In the genomic region with DNA sequence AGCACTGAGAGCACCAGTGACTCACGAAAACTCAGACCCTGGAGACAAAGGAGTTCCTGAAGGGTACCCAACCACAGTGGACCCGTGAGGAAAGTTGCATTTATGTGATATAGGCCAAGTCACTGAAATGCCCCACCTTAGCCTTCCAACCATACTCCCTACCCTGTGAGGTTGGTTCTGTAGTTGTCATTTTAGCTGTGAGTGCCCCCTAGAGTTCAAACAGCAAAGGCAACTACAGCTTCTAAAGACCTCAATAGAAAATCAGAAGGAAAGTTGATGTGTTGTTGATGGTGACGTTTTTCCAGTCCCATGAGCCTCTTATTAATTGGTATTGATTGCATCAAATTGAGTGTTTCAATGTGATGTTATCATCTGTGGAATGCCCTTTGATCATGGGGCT, we compare ENCODE assay signal across 11 mouse cellular contexts. TPM values are rescaled to one million over a fixed set of nuclear protein-coding genes. Genes with fewer than 3 reads are reported as not detected.
DNase-seq lines count a peak whose midpoint lies in the region; ATAC-seq and TF ChIP-seq lines count a peak whose summit lies in the region.
"Had no signal": no experiment of that assay in that cellular context is flagged by ENCODE, and none has a peak within 500 bp of the region (broad histone marks: within the 10 kb centered on the region; RNA-seq: fewer than 3 reads in every experiment).

No protein-coding gene starts in this region.

- H3K9me3 ChIP-seq in lung, postnatal 0 days (ENCODE audit: low read length): no peaks in the 10 kb centered on the region
- H3K9me3 ChIP-seq in midbrain, embryonic 10.5 days (replicated peaks): no peaks in the 10 kb centered on the region
- H3K9me3 ChIP-seq in hindbrain, postnatal 0 days (ENCODE audit: low read length): no peaks in the 10 kb centered on the region

- H3K4me1 ChIP-seq in lung, postnatal 0 days (ENCODE audit: insufficient read depth, low read depth, low read length): no peaks in the 10 kb centered on the region
- H3K4me1 ChIP-seq in midbrain, embryonic 10.5 days: no peaks in the 10 kb centered on the region
- no peaks in the 10 kb centered on the region for H3K4me1 ChIP-seq in hindbrain, postnatal 0 days (ENCODE audit: insufficient read depth, low read length)

- H3K4me3 ChIP-seq in lung, postnatal 0 days (ENCODE audit: low read depth, low read length): no peak overlapping the region
- H3K4me3 ChIP-seq in midbrain, embryonic 10.5 days: no peak overlapping the region
- no peak overlapping the region for H3K4me3 ChIP-seq in hindbrain, postnatal 0 days (ENCODE audit: low read length)
- H3K4me3 ChIP-seq: erythroblast, embryonic 14.5 days had no signal

- peak; percentile 11 for DNase-seq in embryo, embryonic 10 days (ENCODE audit: low spot score)
- no peak for DNase-seq in embryo, embryonic 9.5 days (ENCODE audit: extremely low spot score)
- peak; percentile 41 for DNase-seq in lung, postnatal 0 days (ENCODE audit: low spot score)
- no peak for DNase-seq in lung, postnatal 4 days
- DNase-seq in embryo, embryonic 10.5 days (ENCODE audit: low spot score): peak; percentile 19
- DNase-seq in thymus, postnatal 0 days (ENCODE audit: low spot score): peak; percentile 61
- DNase-seq in midbrain, embryonic 10.5 days (ENCODE audit: low spot score): no peak
- no peak for DNase-seq in hindbrain, postnatal 0 days (ENCODE audit: low spot score)

- no peak overlapping the region for H3K9ac ChIP-seq in lung, postnatal 0 days (replicated peaks; ENCODE audit: low read depth)
- no peak overlapping the region for H3K9ac ChIP-seq in hindbrain, postnatal 0 days (replicated peaks; ENCODE audit: low read length)

- ATAC-seq in lung, postnatal 0 days: no peak
- no peak for ATAC-seq in hindbrain, postnatal 0 days
- ATAC-seq: intestine, embryonic 16.5 days had no signal

- no peak overlapping the region for H3K27ac ChIP-seq in lung, postnatal 0 days (ENCODE audit: low read length)
- no peak overlapping the region for H3K27ac ChIP-seq in midbrain, embryonic 10.5 days (replicated peaks)
- no peak overlapping the region for H3K27ac ChIP-seq in hindbrain, postnatal 0 days

- H3K36me3 ChIP-seq in lung, postnatal 0 days (ENCODE audit: insufficient read depth, low read length): no peaks in the 10 kb centered on the region
- H3K36me3 ChIP-seq in midbrain, embryonic 10.5 days: no peaks in the 10 kb centered on the region
- H3K36me3 ChIP-seq in hindbrain, postnatal 0 days (ENCODE audit: insufficient read depth, low read length): no peaks in the 10 kb centered on the region

- 58% methylated on average over 3 of the region's 3 CpGs for WGBS in lung, postnatal 0 days
- 80% methylated on average over 3 of the region's 3 CpGs for WGBS in midbrain, embryonic 10.5 days
- 75% methylated on average over 3 of the region's 3 CpGs for WGBS in hindbrain, postnatal 0 days

- no peaks in the 10 kb centered on the region for H3K27me3 ChIP-seq in lung, postnatal 0 days (replicated peaks; ENCODE audit: insufficient read depth, low read length)
- H3K27me3 ChIP-seq in midbrain, embryonic 10.5 days (ENCODE audit: low read depth, poor library complexity, severe bottlenecking): no peaks in the 10 kb centered on the region
- no peaks in the 10 kb centered on the region for H3K27me3 ChIP-seq in hindbrain, postnatal 0 days (ENCODE audit: insufficient read depth, low read length)

- peak; percentile 59 for TF ChIP-seq CTCF in lung, postnatal 0 days (IDR thresholded peaks at IDR 0.05)
- no peak; the same call in 1 of the 2 replicates for TF ChIP-seq CTCF in hindbrain, postnatal 0 days (IDR thresholded peaks at IDR 0.05; ENCODE audit: low read depth)

- H3K4me2 ChIP-seq in lung, postnatal 0 days (replicated peaks; ENCODE audit: low read depth, low read length): no peak overlapping the region
- H3K4me2 ChIP-seq in hindbrain, postnatal 0 days (ENCODE audit: low read depth, low read length): no peak overlapping the region
- H3K4me2 ChIP-seq: midbrain, embryonic 11.5 days had no signal

- no peak for TF ChIP-seq EP300 in lung, postnatal 0 days (IDR thresholded peaks at IDR 0.05)

RNA-seq across cellular contexts. Expression of gene Slfn3, which starts 39.8 kb away (rescaled TPM):
- polyA plus RNA-seq in lung, postnatal 0 days (2015; fragmentation: Nextera tagmentation; extraction: Ambion mirVana): 1.4 and 1.5 TPM in 2 replicates
- polyA plus RNA-seq in thymus, postnatal 0 days (2015; fragmentation: Nextera tagmentation; extraction: Ambion mirVana): 6.1 and 7.3 TPM in 2 replicates
- polyA plus RNA-seq in midbrain, embryonic 10.5 days (2016; fragmentation: Nextera tagmentation; extraction: Ambion mirVana): 0.33 and 0.41 TPM in 2 replicates
- total RNA-seq in hindbrain, postnatal 0 days (2014; rRNA removed): 0.26 TPM in 1 of 2 replicates, not detected in the other
- polyA plus RNA-seq in hindbrain, postnatal 0 days (2015; fragmentation: Nextera tagmentation; extraction: Ambion mirVana): 0.23 TPM in 2 replicates
- polyA plus RNA-seq: erythroblast, embryonic 14.5 days had no signal

RNA-seq across cellular contexts. Expression of gene Slfn14, which starts 55.6 kb away (rescaled TPM):
- polyA plus RNA-seq in lung, postnatal 0 days (2015; fragmentation: Nextera tagmentation; extraction: Ambion mirVana): 0.75 and 1.3 TPM in 2 replicates
- 0.03 TPM in 1 of 2 replicates, not detected in the other for polyA plus RNA-seq in thymus, postnatal 0 days (2015; fragmentation: Nextera tagmentation; extraction: Ambion mirVana)
- 0.12 and 0.21 TPM in 2 replicates for polyA plus RNA-seq in midbrain, embryonic 10.5 days (2016; fragmentation: Nextera tagmentation; extraction: Ambion mirVana)
- total RNA-seq in hindbrain, postnatal 0 days (2014; rRNA removed): not detected in 2 replicates
- polyA plus RNA-seq in hindbrain, postnatal 0 days (2015; fragmentation: Nextera tagmentation; extraction: Ambion mirVana): 0.05 TPM in 1 of 2 replicates, not detected in the other

RNA-seq across cellular contexts. Expression of gene Slfn4, which starts 56.0 kb away (rescaled TPM):
- polyA plus RNA-seq in lung, postnatal 0 days (2015; fragmentation: Nextera tagmentation; extraction: Ambion mirVana): 0.44 and 0.71 TPM in 2 replicates
- 0.09 and 0.51 TPM in 2 replicates for polyA plus RNA-seq in thymus, postnatal 0 days (2015; fragmentation: Nextera tagmentation; extraction: Ambion mirVana)
- polyA plus RNA-seq in midbrain, embryonic 10.5 days (2016; fragmentation: Nextera tagmentation; extraction: Ambion mirVana): not detected in 2 replicates
- total RNA-seq in hindbrain, postnatal 0 days (2014; rRNA removed): 0.21 TPM in 1 of 2 replicates, not detected in the other
- 0.06 and 0.08 TPM in 2 replicates for polyA plus RNA-seq in hindbrain, postnatal 0 days (2015; fragmentation: Nextera tagmentation; extraction: Ambion mirVana)
- polyA plus RNA-seq: erythroblast, embryonic 14.5 days; midbrain, embryonic 11.5 days had no signal

Comparison
In these comparisons a context has a peak if more than half of its experiments do, and no peak if none do; other contexts are left out.
1. DNase-seq: peak in embryo, embryonic 10 days (single experiment), lung, postnatal 0 days (single experiment), embryo, embryonic 10.5 days (single experiment) and thymus, postnatal 0 days (single experiment); none in embryo, embryonic 9.5 days (single experiment), lung, postnatal 4 days (0 of 2), midbrain, embryonic 10.5 days (single experiment) and hindbrain, postnatal 0 days (single experiment).